Mouse (Mus musculus) heart, adult 9 months (tissue): ENCODE measurements around the gene Brwd1.
"Not testable (repeated sequence)": the region's sequence is repeated elsewhere in the genome, so short reads cannot be mapped to it uniquely, and the experiment has no call there.

ENCODE experiments used
- DNase-seq, 2 experiments: peaks; one replicate each; pipeline ENCODE4 v3.0.0; 2022; ENCODE audit warnings: low spot score in 2 of 2

Brwd1 gene

GRCm38 (mm10) chr16:95984911-95985310 is 97.4 kb downstream of the Brwd1 start:
- DNase-seq, result no peak

DNA sequence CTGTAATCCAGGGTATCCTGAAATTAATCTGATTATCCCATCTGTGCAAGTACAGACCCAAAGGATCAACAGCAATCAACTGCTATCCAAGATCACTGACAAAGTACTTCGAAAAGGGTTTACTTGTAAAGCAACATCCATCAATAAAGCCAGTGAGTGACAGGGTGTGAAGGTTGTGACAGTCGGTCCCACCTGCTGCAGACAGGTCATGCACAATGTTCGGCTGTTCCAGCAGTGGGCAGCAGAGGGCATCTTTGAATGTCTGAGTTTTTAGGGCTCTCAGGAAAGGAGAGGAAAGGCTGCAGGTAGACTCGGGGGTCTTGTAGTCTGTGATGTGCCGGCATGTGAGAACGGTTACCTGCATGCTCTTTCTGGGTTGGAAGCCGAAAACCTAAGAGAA is 98.7 kb downstream of the Brwd1 start:
- DNase-seq, result no peak

GRCm38 (mm10) chr16:95970841-95971240 is 111.5 kb downstream of the Brwd1 start:
- DNase-seq, result no peak

GRCm38 (mm10) chr16:95967455-95967854 is 114.9 kb downstream of the Brwd1 start:
- no peak for DNase-seq

DNA sequence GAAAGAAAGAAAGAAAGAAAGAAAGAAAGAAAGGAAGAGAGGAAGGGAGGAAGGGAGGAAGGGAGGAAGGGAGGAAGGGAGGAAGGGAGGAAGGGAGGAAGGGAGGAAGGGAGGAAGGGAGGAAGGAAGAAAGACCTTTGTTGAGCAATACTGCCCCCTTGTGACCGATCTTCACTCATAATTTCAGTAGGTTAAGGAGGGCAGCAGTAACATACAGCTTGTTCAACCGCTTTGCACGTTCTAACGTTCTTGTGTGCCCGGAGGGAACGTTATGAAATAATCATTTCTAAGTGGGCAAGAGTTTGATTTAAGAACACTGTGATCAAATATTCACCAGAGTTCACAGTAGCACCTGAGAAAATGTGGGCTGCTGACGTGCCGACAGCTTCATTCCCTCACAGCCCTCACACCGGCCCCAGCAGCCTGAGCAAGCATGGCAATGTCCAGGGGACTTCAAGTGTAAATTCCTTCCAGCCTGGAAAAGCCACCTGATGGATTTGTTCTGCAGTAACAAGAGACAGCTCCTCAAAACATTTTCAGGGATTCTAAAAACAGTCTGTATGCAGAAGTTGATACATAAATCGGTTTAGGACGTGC is 117.8 kb downstream of the Brwd1 start:
- DNase-seq, result no peak

- DNase-seq, result not testable (repeated sequence)
Measured at GRCm38 (mm10) chr16:95961484-95961883, 120.8 kb downstream of the Brwd1 start.

- DNase-seq, result not testable (repeated sequence)
Measured at GRCm38 (mm10) chr16:95960689-95961088, 121.6 kb downstream of the Brwd1 start.

GRCm38 (mm10) chr16:95958080-95958479 is 124.2 kb downstream of the Brwd1 start:
- DNase-seq, result no peak

DNA sequence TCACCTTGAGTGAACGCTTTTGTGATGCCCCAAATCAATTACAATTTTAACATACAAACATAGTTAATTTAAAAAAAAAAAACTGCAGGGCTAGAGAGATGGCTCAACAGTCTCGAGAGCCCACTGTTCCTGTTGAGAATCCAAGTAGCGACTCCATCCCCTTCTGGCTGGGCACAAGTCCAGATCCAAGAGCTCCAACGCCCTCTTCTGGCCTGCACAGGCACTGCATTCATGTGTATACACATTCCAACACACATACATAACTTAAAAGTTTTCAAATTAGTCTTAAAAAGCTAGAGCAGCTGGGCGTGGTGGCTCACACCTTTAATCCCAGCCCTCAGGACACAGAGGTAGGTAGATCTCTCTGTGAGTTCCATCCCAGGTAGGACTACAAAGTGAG is 125.7 kb downstream of the Brwd1 start:
- no peak for DNase-seq

DNA sequence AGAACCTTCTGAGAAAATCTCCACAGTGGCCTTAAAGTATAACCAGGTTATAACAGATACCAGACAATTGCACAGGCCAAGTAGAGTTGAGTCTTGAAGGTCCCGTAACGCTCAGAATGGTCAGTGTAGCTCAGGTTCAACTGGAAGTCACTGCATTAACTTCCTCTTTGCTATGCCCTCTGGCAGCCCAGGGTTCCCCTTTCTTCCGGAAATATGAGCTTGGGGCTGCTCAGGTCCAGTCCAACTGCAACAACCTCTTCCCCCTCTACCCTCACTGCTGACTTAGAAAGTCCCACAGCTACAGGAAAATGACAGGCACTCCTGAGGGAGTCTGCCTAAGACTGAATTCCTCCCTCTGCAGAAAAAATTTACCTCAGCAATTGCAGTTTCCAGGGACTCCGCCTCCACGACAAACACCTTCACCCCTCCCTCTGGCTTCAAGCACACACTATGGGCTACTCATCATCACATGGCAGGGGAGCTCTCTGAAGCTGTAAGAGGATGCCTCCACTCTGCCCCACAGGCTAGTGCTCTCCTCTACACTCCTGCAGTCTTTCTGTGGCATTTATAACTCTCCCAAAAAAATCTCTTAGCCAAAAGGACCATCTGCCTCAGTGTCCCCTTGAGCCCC is 126.5 kb downstream of the Brwd1 start:
- DNase-seq, result no peak

GRCm38 (mm10) chr16:95954341-95954740 is 128.0 kb downstream of the Brwd1 start:
- no peak for DNase-seq

- DNase-seq, result no peak
Measured at GRCm38 (mm10) chr16:95953159-95953650, 129.1 kb downstream of the Brwd1 start.

DNA sequence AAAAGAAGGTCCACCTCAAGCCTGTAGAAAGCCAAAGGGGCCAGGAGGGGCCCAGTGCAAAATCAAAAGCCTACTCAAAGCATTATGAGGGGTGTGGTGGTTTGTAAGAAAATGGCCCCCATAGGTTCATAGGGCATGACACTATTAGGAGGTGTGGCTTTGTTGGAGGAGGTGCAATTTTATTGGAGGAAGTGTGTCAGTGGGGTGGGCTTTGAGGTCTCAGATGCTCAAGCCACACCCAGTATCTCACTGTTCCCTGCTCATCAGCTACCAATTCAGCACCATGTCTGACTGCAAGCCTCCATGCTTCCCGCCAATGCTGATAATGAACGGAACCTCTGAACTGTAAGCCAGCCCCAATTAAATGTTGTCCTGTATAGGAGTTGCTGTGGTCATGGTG is 130.9 kb downstream of the Brwd1 start:
- no peak for DNase-seq

DNA sequence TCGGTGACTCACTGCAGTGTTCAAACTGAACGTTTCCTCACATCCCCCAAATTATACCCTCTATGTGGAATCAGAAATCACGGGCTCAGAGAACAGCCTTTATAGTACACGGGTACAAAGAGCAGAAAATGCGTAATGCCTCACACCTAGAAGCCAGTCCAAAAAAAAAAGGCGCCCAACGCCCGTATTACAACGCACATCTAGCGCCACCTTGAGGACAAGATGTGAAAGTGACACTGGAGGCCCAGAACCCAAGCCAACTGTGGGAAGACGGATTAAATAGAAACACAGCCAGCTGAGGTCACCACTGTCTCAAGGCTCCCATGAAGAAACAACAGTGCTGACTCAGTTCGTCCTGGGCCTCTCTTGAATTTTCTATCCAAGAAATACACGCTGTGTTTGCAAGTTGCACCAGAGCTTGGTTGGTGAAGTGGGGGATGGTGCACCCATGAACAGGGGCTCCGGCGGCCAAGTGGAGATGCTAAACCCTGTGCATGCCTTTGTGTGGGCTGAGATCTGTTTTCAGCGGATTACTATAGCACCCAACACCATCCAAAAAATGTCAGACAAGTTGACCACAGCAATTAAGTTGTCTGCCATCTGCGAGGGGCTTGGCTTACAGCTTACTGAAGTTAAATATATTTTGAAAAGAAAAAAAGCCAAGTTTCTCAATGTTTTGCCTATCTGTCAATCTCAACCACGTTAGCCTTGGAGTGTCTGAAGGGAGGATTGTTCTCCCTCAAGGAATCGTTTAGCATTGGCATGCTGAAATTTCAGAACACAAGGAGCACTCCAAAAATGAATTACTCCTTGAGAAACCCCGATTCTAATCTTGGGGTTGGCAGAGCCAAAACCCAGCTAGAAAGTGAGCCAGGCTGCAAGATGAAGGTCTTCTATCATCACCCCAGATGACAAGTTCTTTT is 136.7 kb downstream of the Brwd1 start:
- peak; percentile 80 to 88 for DNase-seq

- no peak for DNase-seq
Measured at GRCm38 (mm10) chr16:95943186-95943585, 139.1 kb downstream of the Brwd1 start.
